Mouse (Mus musculus) forebrain, postnatal 0 days (tissue): ENCODE data around the gene Tmem30c. TPM values are rescaled to one million over a fixed set of nuclear protein-coding genes. Genes with fewer than 3 reads are reported as not detected.

Experiments
- ATAC-seq: fragments of 200-750 bp; cut with Nextera tagmentation; 2 replicates; pipeline ENCODE4 v1.8.0; 2017; ENCODE audit warnings: mild to moderate bottlenecking, moderate library complexity
- DNase-seq: peaks from one replicate; pipeline ENCODE4 v3.0.0-alpha.2; 2015
- H3K27ac ChIP-seq: fragments of 300-500 bp; sonication (generic); 2 replicates; pipeline ENCODE4 v1.5.1; 2014; ENCODE audit warnings: low read depth, mild to moderate bottlenecking, antibody characterized with exemption, low read length, moderate library complexity, mixed read lengths
- H3K27me3 ChIP-seq: fragments of 300-500 bp; sonication (generic); 2 replicates; pipeline ENCODE4 v1.6.1; 2014; ENCODE audit warnings: mild to moderate bottlenecking, low read length, mixed read lengths; ENCODE audit not compliant: insufficient read depth
- H3K36me3 ChIP-seq: fragments of 300-500 bp; sonication (generic); 2 replicates; pipeline ENCODE4 v1.6.1; 2014; ENCODE audit warnings: mild to moderate bottlenecking, moderate library complexity; ENCODE audit not compliant: insufficient read depth
- H3K4me1 ChIP-seq: fragments of 300-500 bp; sonication (generic); 2 replicates; pipeline ENCODE4 v1.6.1; 2014; ENCODE audit warnings: antibody characterized with exemption; ENCODE audit not compliant: insufficient read depth
- H3K4me2 ChIP-seq: fragments of 300-500 bp; sonication (generic); 2 replicates; pipeline ENCODE4 v1.6.1; 2014; ENCODE audit warnings: low read depth, mild to moderate bottlenecking, moderate library complexity
- H3K4me3 ChIP-seq: fragments of 300-500 bp; sonication (generic); 2 replicates; pipeline ENCODE4 v1.5.1; 2014; ENCODE audit warnings: low read depth, low read length, mixed read lengths
- H3K9ac ChIP-seq: fragments of 300-500 bp; sonication (generic); 2 replicates; pipeline ENCODE4 v1.6.1; 2014; ENCODE audit warnings: mild to moderate bottlenecking
- H3K9me3 ChIP-seq: fragments of 300-500 bp; sonication (generic); 2 replicates; pipeline ENCODE4 v1.6.1; 2016; ENCODE audit warnings: low read length
- CTCF ChIP-seq: sonication (generic); IDR thresholded peaks from 2 replicates; pipeline ENCODE4 v1.5.1; 2016; ENCODE audit warnings: antibody characterized with exemption, control low read depth, low read depth
- WGBS: fragments of 180-500 bp; shearing (Covaris S2); extraction: QIAGEN DNeasy Blood & Tissue Kit; methylation state at CpG from one replicate; pipeline ENCODE4 v1.1.7; 2014; 5-methylcytosine and 5-hydroxymethylcytosine counted together
- polyA plus RNA-seq: library from polyadenylated mRNA; unstranded; fragments of >200 nt; fragmentation: Nextera tagmentation; extraction: Ambion mirVana; gene quantifications from 2 replicates; pipeline ENCODE4 v1.2.1, GENCODE M21; 2015
- total RNA-seq: library from RNA; depleted of rRNA; stranded (reverse); fragments of >200 nt; gene quantifications from 2 replicates; pipeline ENCODE4 v1.2.3, GENCODE M21; 2014

Tmem30c gene
- total and polyA plus RNA-seq, 2 experiments from 2014 or later, result 0.24 to 0.27 TPM

DNA sequence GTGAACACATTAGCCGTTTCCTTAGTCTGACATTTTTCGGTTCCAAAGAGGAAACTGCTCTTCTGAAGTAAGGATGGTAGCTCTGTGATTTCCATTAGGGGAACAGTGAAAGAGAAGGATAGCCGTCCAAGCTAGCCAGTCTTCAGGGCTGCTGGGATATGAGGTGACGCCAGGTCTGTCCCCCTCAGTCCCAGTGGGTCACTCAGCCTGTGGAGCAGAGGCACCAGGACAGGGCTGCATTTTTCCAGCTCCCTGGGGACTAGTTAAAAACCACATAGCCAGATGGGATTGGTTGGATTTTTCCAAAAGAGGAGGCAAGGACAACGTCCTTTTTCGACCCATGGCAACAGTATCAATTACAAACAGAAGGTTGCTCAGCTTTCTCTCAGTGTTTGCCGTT lies 34.3 kb upstream of the Tmem30c start:
- no peak for DNase-seq
- H3K27me3 ChIP-seq, result no peaks in the 10 kb centered on the region
- no peak overlapping the region for H3K9ac ChIP-seq
- WGBS, result 84% methylated on average over 7 of the region's 7 CpGs
- no peaks in the 10 kb centered on the region for H3K36me3 ChIP-seq
- TF ChIP-seq CTCF, result no peak
- ATAC-seq, result no peak
- H3K4me1 ChIP-seq, result no peaks in the 10 kb centered on the region
- no peak overlapping the region for H3K27ac ChIP-seq
- H3K9me3 ChIP-seq, result no peaks in the 10 kb centered on the region
- no peak overlapping the region for H3K4me3 ChIP-seq
- H3K4me2 ChIP-seq, result no peak overlapping the region

GRCm38 (mm10) chr16:57319284-57320124 lies 26.8 kb upstream of the Tmem30c start:
- H3K4me1 ChIP-seq, result no peaks in the 10 kb centered on the region
- H3K4me3 ChIP-seq, result no peak overlapping the region
- no peak overlapping the region for H3K27ac ChIP-seq
- no peaks in the 10 kb centered on the region for H3K9me3 ChIP-seq
- DNase-seq, result no peak
- no peaks in the 10 kb centered on the region for H3K27me3 ChIP-seq
- H3K4me2 ChIP-seq, result no peak overlapping the region
- TF ChIP-seq CTCF, result no peak
- ATAC-seq, result no peak
- no peaks in the 10 kb centered on the region for H3K36me3 ChIP-seq
- H3K9ac ChIP-seq, result no peak overlapping the region
- 63% methylated on average over 7 of the region's 7 CpGs for WGBS

- Histone ChIP-seq H3K27me3 (no peaks in the 10 kb centered on the region), H3K4me3 (no peak overlapping the region), H3K4me2 (no peak overlapping the region), H3K36me3 (no peaks in the 10 kb centered on the region), H3K4me1 (no peaks in the 10 kb centered on the region), H3K9ac (no peak overlapping the region), H3K27ac (no peak overlapping the region), H3K9me3 (no peaks in the 10 kb centered on the region)
- DNase-seq (no peak), ATAC-seq (no peak)
- TF ChIP-seq CTCF, result no peak
- 80% methylated on average over 8 of the region's 8 CpGs for WGBS
Measured at GRCm38 (mm10) chr16:57318637-57319125, 26.0 kb upstream of the Tmem30c start.

DNA sequence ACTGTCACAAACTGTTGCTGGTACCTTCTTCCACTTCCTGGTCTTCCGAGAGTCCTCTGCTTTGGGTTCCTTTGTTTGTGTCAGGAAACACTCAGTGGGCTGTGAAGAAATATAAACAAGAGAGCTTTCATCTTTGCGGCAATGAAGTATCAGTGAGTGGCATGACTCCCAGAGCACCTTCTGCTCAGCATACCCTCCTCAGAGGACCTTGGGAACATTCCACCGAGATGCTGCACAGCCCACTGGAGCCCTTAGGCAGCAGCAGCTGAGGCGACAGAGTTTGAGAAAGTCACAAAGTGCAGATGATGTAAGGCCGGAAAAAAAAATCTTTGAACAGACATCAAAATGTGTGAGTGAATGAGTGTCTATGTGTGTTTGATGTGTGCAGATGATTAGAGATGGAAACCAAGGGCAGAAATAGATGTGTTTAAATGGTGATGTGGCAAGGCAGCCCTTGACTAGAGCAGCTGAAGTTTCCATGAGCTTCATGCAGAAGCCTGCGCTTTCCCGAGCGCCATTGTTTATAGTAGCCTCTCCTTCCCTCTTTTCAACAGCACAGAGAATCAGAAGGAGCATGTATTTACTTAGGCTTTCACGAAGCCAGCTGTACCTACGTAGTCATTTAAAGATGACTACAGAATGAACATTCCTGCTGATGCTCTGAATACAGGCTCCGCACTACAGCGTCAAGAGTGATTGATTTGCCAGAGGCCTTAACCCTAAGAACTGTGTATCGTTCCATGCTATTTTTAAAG lies 25.4 kb upstream of the Tmem30c start:
- H3K9ac ChIP-seq, result no peak overlapping the region
- 69% methylated on average over 13 of the region's 13 CpGs for WGBS
- no peak overlapping the region for H3K27ac ChIP-seq
- no peaks in the 10 kb centered on the region for H3K9me3 ChIP-seq
- TF ChIP-seq CTCF, result no peak
- H3K27me3 ChIP-seq, result no peaks in the 10 kb centered on the region
- H3K4me3 ChIP-seq, result no peak overlapping the region
- ATAC-seq, result no peak
- H3K36me3 ChIP-seq, result no peaks in the 10 kb centered on the region
- no peak overlapping the region for H3K4me2 ChIP-seq
- DNase-seq, result no peak
- H3K4me1 ChIP-seq, result no peaks in the 10 kb centered on the region

DNA sequence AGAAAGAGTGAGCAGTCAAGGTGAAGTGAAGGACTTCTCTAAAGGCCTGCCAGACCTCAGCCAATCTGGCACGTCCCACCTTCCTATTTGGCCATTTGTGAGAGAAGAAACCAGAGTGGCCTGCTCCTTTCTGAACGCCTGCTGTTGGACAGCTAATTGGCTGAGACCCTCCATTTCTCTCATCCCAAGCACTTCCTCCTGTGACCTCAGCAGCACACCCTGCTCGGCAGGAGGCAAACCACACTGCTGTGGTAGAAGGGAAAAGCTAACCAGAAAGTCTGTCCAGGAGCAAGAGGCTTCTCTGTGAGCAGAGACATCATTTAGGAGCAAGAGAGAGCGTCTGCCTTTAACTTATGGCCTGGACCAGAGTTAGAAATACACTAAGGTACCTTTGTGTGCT lies 24.5 kb upstream of the Tmem30c start:
- no peak for DNase-seq
- H3K27me3 ChIP-seq, result no peaks in the 10 kb centered on the region
- H3K9me3 ChIP-seq, result no peaks in the 10 kb centered on the region
- no peak for TF ChIP-seq CTCF
- no peak for ATAC-seq
- no peak overlapping the region for H3K4me2 ChIP-seq
- H3K4me1 ChIP-seq, result no peaks in the 10 kb centered on the region
- no peak overlapping the region for H3K9ac ChIP-seq
- no peak overlapping the region for H3K4me3 ChIP-seq
- no peak overlapping the region for H3K27ac ChIP-seq
- H3K36me3 ChIP-seq, result no peaks in the 10 kb centered on the region
- 83% methylated on average over 4 of the region's 4 CpGs for WGBS

GRCm38 (mm10) chr16:57315026-57315425 lies 22.4 kb upstream of the Tmem30c start:
- Histone ChIP-seq H3K4me2 (no peak overlapping the region), H3K27me3 (no peaks in the 10 kb centered on the region), H3K36me3 (no peaks in the 10 kb centered on the region), H3K9me3 (no peaks in the 10 kb centered on the region), H3K4me1 (no peaks in the 10 kb centered on the region), H3K9ac (no peak overlapping the region), H3K4me3 (no peak overlapping the region), H3K27ac (no peak overlapping the region)
- WGBS, result 88% methylated on average over 9 of the region's 9 CpGs
- TF ChIP-seq CTCF, result no peak
- ATAC-seq (no peak), DNase-seq (no peak)

DNA sequence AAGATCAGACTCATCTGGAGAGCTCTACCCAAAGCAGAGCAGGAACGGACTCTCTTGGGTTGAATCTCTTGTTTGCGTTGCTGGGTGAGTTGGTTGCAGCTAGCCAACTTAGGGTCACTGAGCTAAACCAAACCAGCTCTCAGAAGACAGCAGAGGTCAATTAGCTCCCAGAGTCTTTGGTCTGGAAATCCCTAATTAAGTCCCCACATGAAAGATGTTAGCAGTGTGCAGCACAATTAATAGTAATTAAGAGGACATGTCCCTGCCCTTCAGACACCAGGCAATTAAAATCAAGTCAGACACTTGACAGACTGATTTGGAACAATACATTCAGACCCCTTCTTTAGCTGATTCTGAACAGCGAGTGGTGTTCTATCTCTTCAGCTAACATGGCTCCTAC lies 21.6 kb upstream of the Tmem30c start:
- WGBS, result 26% methylated on average over 3 of the region's 3 CpGs
- Histone ChIP-seq H3K4me3 (no peak overlapping the region), H3K4me2 (no peak overlapping the region), H3K36me3 (no peaks in the 10 kb centered on the region), H3K27ac (no peak overlapping the region), H3K27me3 (no peaks in the 10 kb centered on the region), H3K9me3 (no peaks in the 10 kb centered on the region), H3K9ac (no peak overlapping the region), H3K4me1 (no peaks in the 10 kb centered on the region)
- no peak for ATAC-seq
- no peak for TF ChIP-seq CTCF
- no peak for DNase-seq
